Mouse (Mus musculus) E14TG2a.4 (cell line): ENCODE data around the gene Tspan33.

Experiments
- CTCF ChIP-seq: conservative IDR thresholded peaks from 2 replicates; pipeline ENCODE4 v1.5.1; 2014; ENCODE audit warnings: low read length
- NANOG ChIP-seq: IDR thresholded peaks from 2 replicates; pipeline ENCODE4 v1.6.1; 2014; ENCODE audit warnings: borderline replicate concordance, low read length, mixed read lengths
- POU5F1 ChIP-seq: IDR thresholded peaks from 2 replicates; pipeline ENCODE4 v1.6.1; 2014; ENCODE audit warnings: low read length, borderline replicate concordance

DNA sequence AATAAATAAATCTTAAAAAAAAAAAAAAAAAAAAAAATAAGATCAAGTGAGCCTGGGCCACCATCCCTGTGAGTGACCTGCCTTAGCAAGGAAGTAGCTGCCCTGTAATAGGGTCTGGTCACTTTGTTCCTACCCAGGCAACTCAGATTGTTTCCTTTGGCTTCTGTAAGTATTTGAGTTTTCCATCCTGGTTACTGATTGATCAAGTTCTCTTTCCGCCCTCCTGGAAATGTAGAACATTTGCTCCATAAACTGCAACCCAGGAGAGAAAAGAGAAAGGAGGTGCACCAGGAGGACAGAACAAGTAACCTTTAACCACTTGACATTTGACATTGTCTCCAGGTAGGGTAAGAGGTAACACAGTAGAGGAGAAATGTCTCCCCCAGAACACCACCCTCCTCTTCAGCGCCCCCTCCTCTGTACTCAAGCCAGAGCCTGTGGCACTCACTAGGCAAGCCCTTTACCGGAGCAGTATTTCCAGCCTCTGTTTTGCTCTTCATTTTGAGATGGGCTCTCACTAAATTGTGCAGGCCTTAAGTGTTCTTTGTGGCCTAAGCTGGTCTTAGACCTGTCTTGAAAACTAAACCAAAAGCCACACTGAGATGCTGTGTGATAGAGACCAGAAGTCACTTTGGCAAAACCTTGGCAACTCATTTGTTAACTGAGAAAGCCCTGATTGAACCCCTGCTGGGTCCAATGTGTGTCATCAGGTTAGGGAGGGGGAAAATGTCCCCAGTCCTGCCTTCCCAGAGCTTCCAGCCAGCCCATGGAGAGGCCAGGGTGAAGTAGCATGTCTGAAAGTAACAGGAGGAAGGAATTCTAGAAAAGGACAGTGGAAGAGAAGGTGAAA, 35.2 kb upstream of the Tspan33 start:
- no peak for TF ChIP-seq CTCF
- TF ChIP-seq NANOG, result no peak
- TF ChIP-seq POU5F1, result no peak
